Mouse (Mus musculus) heart, postnatal 36 days (tissue): ENCODE results near the gene Unc80. TPM values are rescaled to one million over a fixed set of nuclear protein-coding genes. Genes with fewer than 3 reads are reported as not detected.

Source experiments
- DNase-seq, 2 experiments: peaks; one replicate each; pipeline ENCODE4 v3.0.0; 2021 to 2022
- intact Hi-C: fragments of 180-260 bp; cut with DNase I; formaldehyde crosslinking; loops from one replicate; pipeline ENCODE4 v1.15.1; 2025
- total RNA-seq, 2 experiments: library from RNA; stranded (reverse); gene quantifications; 2 replicates each; pipeline ENCODE4 v1.2.3; 2021

The Unc80 gene
- total RNA-seq: under 1 TPM; 0.08 to 0.25 TPM

- peak; percentile 34 to 43 for DNase-seq
- intact Hi-C loops: loop anchor here (1.0 kb wide), 1 partner anchor 29 kb away; no protein-coding TSS in a partner anchor
Observed at GRCm38 (mm10) chr1:66467821-66468703, at the start of gene Unc80. Gene Unc80 (plus strand): TSS chr1:66468367.

DNA sequence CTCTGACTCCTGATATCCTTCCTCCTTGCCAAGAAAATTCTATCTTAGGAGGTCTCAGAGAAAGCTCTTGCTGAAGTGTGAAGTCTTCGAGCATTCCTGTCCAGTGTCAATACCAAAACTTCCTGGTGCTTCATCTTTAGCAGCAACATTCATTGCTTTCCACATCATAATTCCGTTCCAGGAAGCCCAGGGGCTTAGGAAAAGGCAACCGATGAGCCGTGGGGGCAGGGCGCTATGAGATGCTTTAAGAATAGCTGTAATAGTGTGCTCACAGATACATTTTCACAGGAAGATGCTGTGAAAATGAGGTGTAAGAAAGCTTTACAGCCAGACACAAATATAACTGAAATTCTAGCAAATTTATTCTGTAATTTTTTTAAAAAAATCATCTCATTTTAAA lies 42.1 kb upstream of the Unc80 start:
- no peak for DNase-seq
- intact Hi-C loops: no loop called here

DNA sequence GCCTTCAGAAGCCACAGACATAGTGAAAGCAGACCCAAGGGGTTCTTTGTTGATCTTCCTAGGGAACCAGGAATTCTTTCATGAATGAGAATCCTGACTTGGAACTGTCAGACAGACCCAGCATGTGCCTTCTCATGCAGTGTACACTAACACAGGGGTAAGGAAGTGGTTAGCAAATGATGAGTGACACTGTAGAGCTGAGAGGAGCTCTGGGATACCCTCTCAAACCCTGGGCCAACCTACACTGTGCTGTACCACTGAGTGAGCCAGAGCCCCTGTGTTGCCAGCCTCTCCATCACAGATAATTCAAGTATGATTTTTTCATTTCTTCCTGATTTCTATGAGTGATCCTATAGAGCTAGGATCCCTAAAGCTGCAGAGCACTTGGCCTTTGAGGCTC lies 37.2 kb upstream of the Unc80 start:
- intact Hi-C loops: no loop called here
- no peak for DNase-seq

DNA sequence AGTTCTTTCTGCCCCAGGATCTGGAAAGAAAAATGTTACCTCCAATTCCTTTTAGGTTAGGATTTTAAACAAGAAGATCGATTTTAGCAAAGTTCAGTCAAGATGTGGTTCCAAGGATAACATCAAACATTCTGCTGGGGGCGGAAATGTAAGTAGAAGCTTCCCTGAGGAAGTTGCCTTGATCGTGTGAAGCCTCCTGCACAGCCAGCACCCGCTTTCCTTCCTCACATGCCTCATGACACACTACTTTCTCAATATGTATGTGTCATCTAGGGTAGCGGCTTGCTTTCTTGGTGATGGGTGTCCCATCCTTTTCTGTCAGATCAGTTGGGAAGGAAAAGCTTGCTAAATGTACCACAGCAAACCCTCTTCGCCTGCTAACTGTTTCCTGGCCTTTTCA lies 36.7 kb upstream of the Unc80 start:
- no peak for DNase-seq
- intact Hi-C loops: no loop called here

GRCm38 (mm10) chr1:66438069-66438468 lies 30.1 kb upstream of the Unc80 start:
- intact Hi-C loops: no loop called here
- DNase-seq: no peak

DNA sequence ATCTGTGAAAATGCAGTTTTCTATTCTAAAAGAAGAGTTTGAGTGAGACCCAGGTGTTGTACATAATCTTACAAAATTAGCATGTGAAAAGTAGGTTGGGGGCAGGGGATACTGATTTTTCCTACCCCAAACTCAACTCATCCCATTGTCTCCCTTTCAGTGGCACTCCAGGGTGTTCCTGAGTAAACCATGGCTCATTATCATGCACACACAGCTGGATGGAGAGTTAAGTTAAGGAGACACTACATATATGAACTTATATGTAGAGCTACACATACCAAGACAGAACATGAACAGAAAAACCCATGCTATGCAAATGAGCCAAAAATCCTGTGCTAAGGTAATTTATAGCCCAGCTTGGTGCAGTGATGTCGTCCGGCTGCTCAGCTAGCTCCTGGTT lies 25.2 kb upstream of the Unc80 start:
- intact Hi-C loops: no loop called here
- no peak for DNase-seq

- no peak for DNase-seq
- intact Hi-C loops: no loop called here
Observed at GRCm38 (mm10) chr1:66449471-66449870, 18.7 kb upstream of the Unc80 start.

DNA sequence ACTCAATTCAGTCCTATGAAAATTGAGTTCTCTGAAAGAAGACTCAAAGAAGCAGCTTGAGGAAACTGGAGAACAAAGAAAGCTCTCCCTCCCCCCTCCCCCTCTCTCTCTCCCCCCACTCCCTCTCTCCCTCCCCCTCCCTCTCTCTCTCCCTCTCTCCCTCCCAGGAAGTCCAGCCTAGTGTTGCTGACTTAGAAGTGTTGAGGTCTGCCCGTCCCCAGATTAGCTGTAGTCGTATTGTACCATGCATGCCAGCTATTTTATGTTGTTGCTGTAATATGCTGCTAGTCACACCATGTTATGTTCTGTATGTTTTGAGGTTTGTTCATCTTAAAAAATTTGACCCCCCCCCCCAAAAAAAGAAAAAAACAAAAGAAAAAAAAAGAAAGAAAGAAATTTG lies 11.6 kb upstream of the Unc80 start:
- DNase-seq: no peak
- intact Hi-C loops: no loop called here

DNA sequence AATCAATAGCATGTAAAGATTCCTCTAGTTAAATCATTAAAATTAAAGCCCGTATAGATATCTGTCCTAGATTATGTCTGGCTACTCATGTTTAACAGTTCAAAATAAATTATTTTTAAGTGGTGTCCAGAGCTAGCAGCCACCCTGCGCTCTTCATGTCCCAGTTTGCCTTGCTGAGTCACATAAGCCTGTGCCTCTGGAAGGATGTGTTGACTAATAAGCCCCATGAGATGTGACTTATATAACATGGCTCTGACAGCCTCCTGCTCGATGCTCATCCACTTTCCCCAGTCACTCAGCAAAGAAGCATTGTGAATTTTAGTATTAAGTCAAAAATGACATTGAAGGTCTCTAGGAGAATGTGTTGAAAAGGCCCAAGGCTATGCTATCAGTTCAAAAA lies 10.4 kb upstream of the Unc80 start:
- no peak for DNase-seq
- intact Hi-C loops: no loop called here

DNA sequence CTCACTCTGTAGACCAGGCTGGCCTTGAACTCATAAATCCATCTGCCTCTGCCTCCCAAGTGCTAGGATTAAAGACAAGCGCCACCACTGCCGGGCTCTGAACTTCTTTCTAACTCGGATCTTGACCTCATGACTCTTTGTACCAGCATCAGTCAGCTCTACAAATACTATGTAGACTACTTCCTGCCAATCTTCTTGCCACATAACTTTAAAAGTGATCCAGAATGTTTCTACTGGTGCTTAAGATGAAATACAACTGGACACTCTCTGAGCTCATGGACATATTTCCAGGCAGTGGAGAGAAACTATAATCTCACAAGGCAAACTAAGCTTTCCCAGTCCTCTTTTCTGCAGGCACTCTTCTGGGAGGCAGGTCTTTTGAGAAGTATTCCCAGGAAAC lies 8.8 kb upstream of the Unc80 start:
- DNase-seq: no peak
- intact Hi-C loops: no loop called here

DNA sequence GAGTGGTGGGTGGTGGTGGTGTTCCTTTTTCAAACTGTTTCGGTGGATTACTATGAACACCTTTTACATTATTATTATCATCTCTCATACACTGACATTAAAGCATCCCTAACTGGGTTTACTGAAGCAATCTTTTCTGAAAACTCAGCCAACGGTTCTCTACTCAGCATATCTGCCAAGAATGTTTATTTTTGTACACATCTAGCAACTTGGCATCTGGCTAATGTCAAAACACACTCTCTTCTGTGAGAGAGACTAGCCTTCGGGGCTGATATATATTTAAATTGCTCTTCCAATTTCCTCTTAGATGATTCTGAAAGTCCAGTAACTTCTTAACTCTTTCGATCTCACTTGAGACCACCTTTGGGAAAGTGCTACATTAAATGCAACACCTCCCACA lies 7.3 kb upstream of the Unc80 start:
- DNase-seq: no peak
- intact Hi-C loops: no loop called here

GRCm38 (mm10) chr1:66468704-66469020 lies 495 bp downstream of the Unc80 start:
- intact Hi-C loops: no loop called here

GRCm38 (mm10) chr1:66482751-66483150 lies 14.6 kb downstream of the Unc80 start:
- no peak for DNase-seq
- intact Hi-C loops: no loop called here

More at GRCm38 (mm10) chr1:66468704-66469020, 495 bp downstream of the Unc80 start:
- no peak for DNase-seq

DNA sequence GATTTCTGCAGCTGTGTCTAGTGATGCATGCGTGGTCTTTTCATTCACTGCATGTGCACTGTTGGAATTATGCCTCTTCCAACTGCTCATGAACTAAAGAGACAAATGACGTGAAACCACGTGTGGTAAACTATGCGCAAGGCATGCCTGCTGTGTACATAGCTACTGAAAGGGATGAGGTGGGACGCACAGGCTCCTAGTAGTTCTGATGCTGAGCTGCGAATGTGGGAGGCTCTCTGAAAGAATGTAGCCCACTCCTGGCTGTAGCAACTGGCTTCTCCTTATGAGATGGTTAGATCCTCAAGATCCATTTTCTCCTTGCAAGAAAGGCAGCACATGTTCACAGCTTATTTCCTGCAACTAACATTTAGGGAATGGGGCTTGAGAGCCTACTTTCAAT lies 24.9 kb downstream of the Unc80 start:
- DNase-seq: no peak
- intact Hi-C loops: no loop called here

GRCm38 (mm10) chr1:66495310-66496012 lies 27.3 kb downstream of the Unc80 start:
- intact Hi-C loops: no loop called here
- DNase-seq: no peak

DNA sequence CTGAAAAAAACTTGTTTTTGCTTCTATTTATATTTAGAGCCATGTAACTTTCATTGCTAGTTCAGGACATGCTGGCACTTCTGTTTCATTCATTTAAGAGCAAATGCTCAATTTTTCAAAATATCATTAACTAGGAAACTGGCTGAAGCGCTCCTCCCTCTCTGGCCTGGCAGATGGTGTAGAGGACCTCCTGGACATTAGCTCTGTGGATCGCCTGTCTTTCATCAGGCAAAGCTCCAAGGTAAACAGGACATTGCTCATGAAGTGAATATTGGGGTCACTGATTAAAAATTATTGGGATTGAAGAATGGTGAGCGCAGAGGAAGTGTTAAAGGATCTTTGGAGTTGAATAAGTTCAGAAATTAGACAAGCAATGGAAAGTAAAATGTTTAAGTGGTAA lies 82.6 kb downstream of the Unc80 start:
- no peak for DNase-seq
- intact Hi-C loops: no loop called here

- intact Hi-C loops: no loop called here
- DNase-seq: no peak
Observed at GRCm38 (mm10) chr1:66552396-66552966, 84.3 kb downstream of the Unc80 start.

GRCm38 (mm10) chr1:66561636-66562270 lies 93.6 kb downstream of the Unc80 start:
- intact Hi-C loops: no loop called here
- DNase-seq: no peak

DNA sequence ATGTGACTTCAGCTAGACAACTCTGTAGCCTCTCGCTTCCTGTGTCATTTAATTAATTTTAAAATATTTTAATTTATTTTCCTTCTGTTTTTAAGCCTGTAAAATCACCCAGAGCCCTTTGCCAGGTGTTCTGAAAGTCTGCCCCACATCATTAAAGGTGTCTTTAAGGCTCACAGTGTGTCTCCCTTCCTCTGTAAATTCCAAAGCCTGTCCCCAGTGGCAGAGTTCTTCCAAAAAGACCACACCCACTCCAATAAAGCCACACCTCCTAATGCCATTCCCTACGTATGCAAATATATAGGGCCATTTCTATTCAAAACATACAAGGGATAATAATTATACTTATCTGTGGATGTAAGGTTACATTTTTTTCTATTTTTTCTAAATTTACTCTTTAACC lies 94.2 kb downstream of the Unc80 start:
- intact Hi-C loops: no loop called here

GRCm38 (mm10) chr1:66569736-66570135 lies 101.6 kb downstream of the Unc80 start:
- intact Hi-C loops: no loop called here

More for the DNA sequence above, 94.2 kb downstream of the Unc80 start:
- DNase-seq: no peak

DNA sequence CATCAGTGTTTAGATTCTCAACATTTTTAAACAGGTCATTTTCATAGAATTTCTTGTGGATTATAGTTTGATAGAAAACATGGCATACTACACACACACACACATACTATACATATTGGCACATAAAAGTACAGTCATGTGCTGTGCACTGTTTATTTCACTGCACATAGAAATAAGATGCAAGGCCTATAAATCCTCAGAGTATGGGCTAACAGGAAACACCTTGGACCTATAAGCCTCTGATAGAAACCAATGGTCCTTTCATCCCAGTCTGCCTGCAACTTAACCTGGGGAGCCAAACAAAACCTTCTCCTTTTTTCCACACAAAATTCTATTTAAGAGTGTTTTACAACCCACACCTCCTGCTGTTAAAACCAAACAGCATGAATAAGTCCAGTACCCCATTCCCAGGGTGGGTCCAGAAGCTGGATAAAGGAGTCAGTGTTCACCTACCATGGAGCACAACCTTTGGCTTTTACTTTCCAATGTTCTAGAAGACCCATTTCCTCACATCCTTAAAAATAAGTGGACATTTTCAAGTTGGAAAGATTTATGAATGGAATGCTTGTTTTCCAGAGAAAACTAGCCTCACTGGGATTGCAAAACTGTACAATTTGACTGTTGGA lies 129.1 kb downstream of the Unc80 start:
- no peak for DNase-seq
- intact Hi-C loops: no loop called here

More at GRCm38 (mm10) chr1:66569736-66570135, 101.6 kb downstream of the Unc80 start:
- DNase-seq: no peak
